Mouse (Mus musculus) intestine, postnatal 0 days (tissue): ENCODE measurements around the gene Tubg2. TPM values are rescaled to one million over a fixed set of nuclear protein-coding genes. Genes with fewer than 3 reads are reported as not detected.
"Not testable (repeated sequence)": the region's sequence is repeated elsewhere in the genome, so short reads cannot be mapped to it uniquely, and the experiment has no call there.

Experiments used
- ATAC-seq: fragments of 200-750 bp; cut with Nextera tagmentation; 2 replicates; pipeline ENCODE4 v1.8.0; 2017; ENCODE audit warnings: mild to moderate bottlenecking, moderate TSS enrichment, moderate library complexity
- H3K27ac ChIP-seq: fragments of 300-500 bp; sonication (generic); 2 replicates; pipeline ENCODE4 v1.5.1; 2014; ENCODE audit warnings: mild to moderate bottlenecking, low read depth, low read length, moderate library complexity
- H3K27me3 ChIP-seq: fragments of 300-500 bp; sonication (generic); replicated peaks from 2 replicates; pipeline ENCODE4 v1.6.1; 2014; ENCODE audit warnings: low read length, mixed read lengths; ENCODE audit not compliant: control insufficient read depth, insufficient read depth
- H3K36me3 ChIP-seq: fragments of 300-500 bp; sonication (generic); 2 replicates; pipeline ENCODE4 v1.6.1; 2014; ENCODE audit warnings: mild to moderate bottlenecking, moderate library complexity; ENCODE audit not compliant: control insufficient read depth, insufficient read depth
- H3K4me1 ChIP-seq: fragments of 300-500 bp; sonication (generic); replicated peaks from 2 replicates; pipeline ENCODE4 v1.6.1; 2014; ENCODE audit warnings: antibody characterized with exemption, low read length, mixed read lengths; ENCODE audit not compliant: control insufficient read depth, insufficient read depth
- H3K4me2 ChIP-seq: fragments of 300-500 bp; sonication (generic); replicated peaks from 2 replicates; pipeline ENCODE4 v1.6.1; 2014; ENCODE audit warnings: low read depth, mild to moderate bottlenecking, moderate library complexity
- H3K4me3 ChIP-seq: fragments of 300-500 bp; sonication (generic); 2 replicates; pipeline ENCODE4 v1.5.1; 2014; ENCODE audit warnings: low read depth, low read length
- H3K9ac ChIP-seq: fragments of 300-500 bp; sonication (generic); 2 replicates; pipeline ENCODE4 v1.6.1; 2014; ENCODE audit warnings: mild to moderate bottlenecking, low read depth, low read length
- H3K9me3 ChIP-seq: fragments of 300-500 bp; sonication (generic); 2 replicates; pipeline ENCODE4 v1.6.1; 2016; ENCODE audit warnings: mixed run types; ENCODE audit not compliant: control insufficient read depth
- CTCF ChIP-seq: sonication (generic); IDR thresholded peaks from 2 replicates; pipeline ENCODE4 v1.5.1; 2016; ENCODE audit warnings: low read depth, mild to moderate bottlenecking, control low read depth, antibody characterized with exemption, moderate library complexity
- WGBS: fragments of 180-500 bp; shearing (Covaris S2); extraction: QIAGEN DNeasy Blood & Tissue Kit; methylation state at CpG from one replicate; pipeline ENCODE4 v1.1.7; 2014; 5-methylcytosine and 5-hydroxymethylcytosine counted together
- polyA plus RNA-seq: library from polyadenylated mRNA; unstranded; fragments of >200 nt; fragmentation: Nextera tagmentation; extraction: Ambion mirVana; gene quantifications from 2 replicates; pipeline ENCODE4 v1.2.1, GENCODE M21; 2015

Gene Tubg2
- polyA plus RNA-seq, 1 experiment from 2014 or later: 2.8 TPM

DNA sequence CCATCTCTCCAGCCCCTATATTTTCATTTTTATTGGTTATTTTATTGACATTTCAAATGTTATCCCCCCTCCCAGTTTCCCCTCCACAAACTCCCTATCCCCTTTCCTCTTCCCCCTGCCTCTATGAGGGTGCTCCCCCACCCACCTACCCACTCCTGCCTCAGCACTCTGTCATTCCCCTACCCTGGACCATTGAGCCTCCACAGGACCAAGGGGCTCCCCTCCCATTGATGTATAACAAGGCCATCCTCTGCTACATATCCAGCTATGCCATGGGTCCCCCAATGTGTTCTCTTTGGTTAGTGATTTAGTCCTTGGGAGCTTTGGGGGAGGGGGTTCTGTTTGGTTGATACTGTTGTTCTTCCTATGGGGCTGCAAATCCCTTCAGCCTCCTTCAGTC is 1.1 kb upstream of the Tubg2 start:
- Histone ChIP-seq H3K9me3 (no peaks in the 10 kb centered on the region), H3K27me3 (no peaks in the 10 kb centered on the region), H3K4me3 (no peak overlapping the region), H3K27ac (no peak overlapping the region), H3K4me1 (no peaks in the 10 kb centered on the region), H3K4me2 (no peak overlapping the region), H3K36me3 (no peaks in the 10 kb centered on the region), H3K9ac (no peak overlapping the region)
- ATAC-seq: no peak
- no peak for TF ChIP-seq CTCF

DNA sequence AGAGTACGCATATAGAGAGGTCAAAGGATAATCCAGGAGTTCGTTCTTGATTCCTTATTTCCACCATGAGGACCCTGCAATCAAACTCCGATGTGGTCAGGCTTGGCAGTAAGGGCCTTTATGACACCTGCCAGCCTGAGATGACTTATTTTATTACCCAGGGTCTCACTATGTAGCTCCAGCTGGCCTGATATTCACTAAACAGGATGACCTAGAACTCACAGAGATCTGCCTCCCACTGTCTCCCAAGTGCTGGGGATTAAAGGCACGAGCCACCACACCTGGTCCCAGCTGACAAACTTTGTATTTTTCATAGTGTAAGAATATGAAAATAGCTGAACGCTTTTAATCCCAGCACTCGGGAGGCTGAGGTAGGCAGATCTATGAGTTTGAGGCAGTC is 556 bp upstream of the Tubg2 start:
- no peak overlapping the region for H3K27ac ChIP-seq
- ATAC-seq: no peak
- 67% methylated on average over 6 of the region's 6 CpGs for WGBS
- H3K9ac ChIP-seq: no peak overlapping the region
- no peaks in the 10 kb centered on the region for H3K9me3 ChIP-seq
- no peaks in the 10 kb centered on the region for H3K36me3 ChIP-seq
- H3K4me3 ChIP-seq: no peak overlapping the region
- no peak overlapping the region for H3K4me2 ChIP-seq
- H3K4me1 ChIP-seq: no peaks in the 10 kb centered on the region
- no peak for TF ChIP-seq CTCF
- H3K27me3 ChIP-seq: no peaks in the 10 kb centered on the region

DNA sequence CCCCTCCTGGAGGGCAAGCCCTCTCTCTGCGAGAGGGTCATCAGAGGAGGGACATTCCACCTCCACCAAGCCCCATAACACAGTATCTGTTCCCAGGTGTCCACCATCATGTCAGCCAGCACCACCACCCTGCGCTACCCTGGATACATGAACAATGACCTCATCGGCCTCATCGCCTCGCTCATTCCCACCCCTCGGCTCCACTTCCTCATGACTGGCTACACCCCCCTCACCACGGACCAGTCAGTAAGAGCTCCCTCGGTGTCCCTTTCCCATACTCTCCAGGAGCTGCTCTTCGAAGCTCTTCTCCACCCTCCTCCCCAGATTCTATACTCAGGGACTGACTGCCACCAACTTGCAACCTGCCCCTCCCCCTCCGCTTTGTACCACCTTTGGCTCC is 4.4 kb downstream of the Tubg2 start:
- H3K27me3 ChIP-seq, H3K4me2 ChIP-seq, ATAC-seq, H3K4me3 ChIP-seq, H3K9me3 ChIP-seq, H3K27ac ChIP-seq, H3K9ac ChIP-seq, H3K4me1 ChIP-seq: not testable (repeated sequence)
- H3K36me3 ChIP-seq: peaks cover 35% of the 10 kb centered on the region
- 83% methylated on average over 8 of the region's 10 CpGs for WGBS

DNA sequence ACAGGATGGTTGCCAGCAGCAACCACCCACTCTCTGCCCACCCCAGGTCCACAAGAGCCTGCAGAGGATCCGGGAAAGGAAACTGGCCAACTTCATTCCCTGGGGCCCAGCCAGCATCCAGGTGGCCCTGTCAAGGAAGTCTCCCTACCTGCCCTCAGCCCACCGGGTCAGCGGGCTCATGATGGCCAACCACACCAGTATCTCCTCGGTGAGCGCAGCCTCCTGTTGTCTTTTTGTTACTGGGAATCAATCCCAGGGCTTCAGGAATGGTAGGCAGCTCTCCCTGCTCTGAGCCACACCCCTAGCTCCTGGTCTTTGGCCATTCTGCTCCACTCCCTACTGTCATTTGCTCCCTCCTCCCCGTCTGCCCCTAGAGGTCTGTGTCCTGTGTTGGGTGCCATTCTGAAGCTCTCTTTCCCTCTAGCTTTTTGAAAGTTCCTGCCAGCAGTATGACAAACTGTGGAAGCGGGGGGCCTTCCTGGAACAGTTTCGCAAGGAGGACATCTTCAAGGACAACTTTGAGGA is 5.3 kb downstream of the Tubg2 start:
- not testable (repeated sequence) for H3K27ac ChIP-seq, ATAC-seq
- 70% methylated on average over 6 of the region's 8 CpGs for WGBS

DNA sequence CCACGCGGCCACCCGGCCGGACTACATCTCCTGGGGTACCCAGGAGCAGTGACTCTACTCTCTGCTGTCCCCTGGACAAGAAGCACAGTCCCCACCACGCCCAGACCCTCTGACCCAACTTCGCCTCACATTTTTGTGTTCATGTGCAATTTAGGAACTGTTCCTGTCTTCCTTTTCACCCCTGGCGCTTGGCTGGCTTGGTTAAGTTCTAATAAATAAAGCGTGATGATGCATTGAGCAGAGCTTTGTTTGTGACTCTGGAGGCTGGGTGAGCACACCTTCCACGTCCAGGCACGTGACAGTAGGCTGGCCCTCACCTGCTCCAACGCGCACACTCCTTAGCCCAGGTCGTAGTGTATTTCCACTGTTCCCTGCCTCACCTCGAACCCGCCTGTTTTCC is 5.8 kb downstream of the Tubg2 start:
- Histone ChIP-seq H3K4me2 (no peak overlapping the region), H3K9ac (no peak overlapping the region), H3K9me3 (no peaks in the 10 kb centered on the region), H3K27me3 (no peaks in the 10 kb centered on the region), H3K36me3 (peaks cover 49% of the 10 kb centered on the region), H3K27ac (no peak overlapping the region), H3K4me3 (no peak overlapping the region), H3K4me1 (no peaks in the 10 kb centered on the region)
- 89% methylated on average over 15 of the region's 15 CpGs for WGBS
- no peak for ATAC-seq
- no peak for TF ChIP-seq CTCF

More for the DNA sequence above, 5.3 kb downstream of the Tubg2 start:
- H3K4me2 ChIP-seq, H3K9ac ChIP-seq, H3K4me3 ChIP-seq, H3K9me3 ChIP-seq, H3K4me1 ChIP-seq, H3K27me3 ChIP-seq: not testable (repeated sequence)
- peaks cover 44% of the 10 kb centered on the region for H3K36me3 ChIP-seq

DNA sequence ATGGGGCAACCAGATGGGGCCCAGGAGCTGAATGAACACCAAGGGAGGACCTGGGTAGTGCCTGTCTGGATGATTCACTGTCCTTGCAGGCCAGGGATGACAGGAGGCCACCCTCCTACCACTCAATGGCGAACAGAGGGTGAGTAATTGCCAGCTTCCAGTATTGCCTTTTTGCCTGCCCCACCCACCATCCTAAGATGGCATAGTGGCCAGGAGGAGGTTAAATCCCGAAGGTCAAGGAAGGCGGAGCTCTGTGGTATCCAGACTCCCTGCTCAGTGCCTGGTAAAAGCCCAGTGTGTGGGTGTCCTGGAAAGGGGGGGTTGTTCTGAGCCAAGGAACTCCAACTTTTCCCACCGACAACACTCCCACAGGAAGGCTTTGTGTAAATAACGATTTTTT is 6.6 kb downstream of the Tubg2 start:
- no peaks in the 10 kb centered on the region for H3K27me3 ChIP-seq
- no peaks in the 10 kb centered on the region for H3K9me3 ChIP-seq
- peaks cover 56% of the 10 kb centered on the region for H3K36me3 ChIP-seq
- no peak overlapping the region for H3K4me3 ChIP-seq
- WGBS: 53% methylated on average over 5 of the region's 5 CpGs
- no peaks in the 10 kb centered on the region for H3K4me1 ChIP-seq
- H3K4me2 ChIP-seq: no peak overlapping the region
- ATAC-seq: no peak; the same call in 1 of the 2 replicates
- no peak for TF ChIP-seq CTCF
- no peak overlapping the region for H3K9ac ChIP-seq
- no peak overlapping the region for H3K27ac ChIP-seq

DNA sequence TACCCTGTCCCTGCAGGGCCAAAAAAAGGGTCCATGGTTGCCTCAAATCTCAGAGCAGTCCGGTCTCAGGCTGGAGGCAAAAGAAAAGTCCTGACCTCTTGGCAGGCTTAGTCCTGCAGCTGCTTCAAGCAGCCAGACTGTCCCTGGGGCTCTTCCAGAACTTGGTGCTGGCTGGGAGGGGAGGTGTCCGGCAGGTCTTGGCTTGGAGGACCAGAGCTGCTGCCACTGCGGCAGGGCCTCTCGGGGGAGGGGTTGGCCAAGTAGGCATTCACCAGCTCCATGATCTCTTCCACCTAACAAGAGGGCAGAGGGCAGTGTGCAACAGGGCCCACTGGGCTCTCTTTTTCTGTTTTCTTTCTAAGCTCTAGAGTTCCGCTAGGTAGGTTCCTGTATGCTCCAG is 7.1 kb downstream of the Tubg2 start:
- WGBS: 70% methylated on average over 5 of the region's 5 CpGs
- Histone ChIP-seq H3K4me1 (no peaks in the 10 kb centered on the region), H3K9ac (no peak overlapping the region), H3K4me3 (no peak overlapping the region), H3K9me3 (no peaks in the 10 kb centered on the region), H3K27ac (no peak overlapping the region), H3K4me2 (no peak overlapping the region), H3K27me3 (no peaks in the 10 kb centered on the region), H3K36me3 (peaks cover 61% of the 10 kb centered on the region)
- no peak for ATAC-seq
- TF ChIP-seq CTCF: no peak
